Mouse (Mus musculus): ENCODE measurements at regions not wholly inside any gene's neighbourhood (a gene's known extent, or its start where the extent isn't known, plus 50 kb on each side); places are given as distances from the start of the nearest gene placed in this dataset.
A peak's percentile ranks its signal among the peaks of the same experiment; 100 is the strongest.

- peak in 1 of 2 experiments; percentile 15 for DNase-seq (ENCODE audit: low spot score in 2 of 2)
Observed at GRCm38 (mm10) chr11:56716953-56717352, 294.2 kb upstream of the Gria1 start.

- DNase-seq (ENCODE audit: low spot score in 2 of 2), result no peak
Observed at GRCm38 (mm10) chr11:56725141-56725540, 286.0 kb upstream of the Gria1 start.

GRCm38 (mm10) chr11:56726161-56726560 is 285.0 kb upstream of the Gria1 start:
- no peak for DNase-seq (ENCODE audit: low spot score in 2 of 2)

- DNase-seq (ENCODE audit: low spot score in 2 of 2), result no peak
Observed at GRCm38 (mm10) chr11:56727556-56727955, 283.6 kb upstream of the Gria1 start.

- DNase-seq (ENCODE audit: low spot score in 2 of 2), result no peak
Observed at GRCm38 (mm10) chr11:56728204-56729002, 282.8 kb upstream of the Gria1 start.

GRCm38 (mm10) chr11:56741857-56742256 is 269.3 kb upstream of the Gria1 start:
- DNase-seq (ENCODE audit: low spot score in 2 of 2), result no peak

- no peak for DNase-seq (ENCODE audit: low spot score in 2 of 2)
Observed at GRCm38 (mm10) chr11:56750032-56750431, 261.2 kb upstream of the Gria1 start.

GRCm38 (mm10) chr11:56750639-56751038 is 260.5 kb upstream of the Gria1 start:
- DNase-seq (ENCODE audit: low spot score in 2 of 2), result no peak

GRCm38 (mm10) chr11:56751918-56752317 is 259.3 kb upstream of the Gria1 start:
- DNase-seq (ENCODE audit: low spot score in 2 of 2), result no peak

- no peak for DNase-seq (ENCODE audit: low spot score in 2 of 2)
Observed at GRCm38 (mm10) chr11:56753699-56754098, 257.5 kb upstream of the Gria1 start.

GRCm38 (mm10) chr11:56760474-56760873 is 250.7 kb upstream of the Gria1 start:
- DNase-seq (ENCODE audit: low spot score in 2 of 2), result no peak

- DNase-seq (ENCODE audit: low spot score in 2 of 2), result no peak
Observed at GRCm38 (mm10) chr11:56762467-56763120, 248.6 kb upstream of the Gria1 start.

- DNase-seq (ENCODE audit: low spot score in 2 of 2), result peak in 1 of 2 experiments; percentile 9
Observed at GRCm38 (mm10) chr11:56767424-56767823, 243.8 kb upstream of the Gria1 start.

GRCm38 (mm10) chr11:56786351-56786750 is 224.8 kb upstream of the Gria1 start:
- DNase-seq (ENCODE audit: low spot score in 2 of 2), result no peak

- DNase-seq (ENCODE audit: low spot score in 2 of 2), result no peak
Observed at GRCm38 (mm10) chr11:56792691-56793090, 218.5 kb upstream of the Gria1 start.

- no peak for DNase-seq (ENCODE audit: low spot score in 2 of 2)
Observed at GRCm38 (mm10) chr11:56807314-56807713, 203.9 kb upstream of the Gria1 start.

GRCm38 (mm10) chr11:56810141-56810540 is 201.0 kb upstream of the Gria1 start:
- DNase-seq (ENCODE audit: low spot score in 2 of 2), result peak; percentile 16 to 56

- no peak for DNase-seq (ENCODE audit: low spot score in 2 of 2)
Observed at GRCm38 (mm10) chr11:56812121-56812520, 199.1 kb upstream of the Gria1 start.

GRCm38 (mm10) chr11:56823471-56823870 is 187.7 kb upstream of the Gria1 start:
- DNase-seq (ENCODE audit: low spot score in 2 of 2), result no peak

GRCm38 (mm10) chr11:56827499-56827898 is 183.7 kb upstream of the Gria1 start:
- no peak for DNase-seq (ENCODE audit: low spot score in 2 of 2)

- DNase-seq (ENCODE audit: low spot score in 2 of 2), result peak in 1 of 2 experiments; percentile 22
Observed at GRCm38 (mm10) chr11:56862649-56863048, 148.5 kb upstream of the Gria1 start.

- no peak for DNase-seq (ENCODE audit: low spot score in 2 of 2)
Observed at GRCm38 (mm10) chr11:56871640-56872039, 139.5 kb upstream of the Gria1 start.

- DNase-seq (ENCODE audit: low spot score in 2 of 2), result no peak
Observed at GRCm38 (mm10) chr11:56898548-56898951, 112.6 kb upstream of the Gria1 start.
